9 mouse cellular contexts compared by ENCODE assay signal in the genomic region with DNA sequence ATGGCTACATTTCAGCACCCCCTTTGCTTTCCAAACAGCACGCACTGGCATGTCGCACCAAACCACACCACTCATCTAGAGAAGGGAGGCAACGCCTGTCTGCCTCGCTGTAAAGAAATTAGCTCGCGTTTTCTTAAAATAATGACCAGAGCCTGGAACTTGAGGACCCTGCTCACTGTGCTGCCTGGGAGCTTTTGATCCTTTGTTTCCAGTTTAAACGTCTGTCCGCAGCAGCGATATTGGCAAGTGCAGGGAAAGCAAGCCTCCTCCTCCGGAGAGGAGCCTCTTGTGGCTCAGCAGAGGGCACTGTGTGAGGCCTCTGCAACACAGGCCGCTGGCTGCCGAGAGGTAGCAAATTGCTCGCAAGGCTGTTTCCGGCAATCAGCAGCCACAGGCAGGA.
A peak's percentile ranks its signal among the peaks of the same experiment; 100 is the strongest.
DNase-seq lines count a peak whose midpoint lies in the region; ATAC-seq and TF ChIP-seq lines count a peak whose summit lies in the region.
"Had no signal": no experiment of that assay in that cellular context is flagged by ENCODE, and none has a peak within 500 bp of the region (broad histone marks: within the 10 kb centered on the region; RNA-seq: fewer than 3 reads in every experiment).

No protein-coding gene starts in this region.

- no peak for ATAC-seq in embryonic facial prominence, embryonic 11.5 days (replicated peaks; ENCODE audit: insufficient number of reproducible peaks, low FRiP score, low TSS enrichment, low read depth)
- peak; percentile 56; the same call in 1 of the 2 replicates for ATAC-seq in hindbrain, embryonic 16.5 days
- ATAC-seq in liver, postnatal 0 days, result no peak
- ATAC-seq: Patski had no signal

- 2% methylated on average over 14 of the region's 14 CpGs for WGBS in embryonic facial prominence, embryonic 11.5 days
- WGBS in hindbrain, embryonic 16.5 days, result 6% methylated on average over 14 of the region's 14 CpGs
- 9% methylated on average over 14 of the region's 14 CpGs for WGBS in liver, postnatal 0 days (ENCODE audit: insufficient replicate concordance)

- no peak overlapping the region for H3K27ac ChIP-seq in embryonic facial prominence, embryonic 11.5 days (replicated peaks; ENCODE audit: low read depth, low read length)
- H3K27ac ChIP-seq in hindbrain, embryonic 16.5 days (ENCODE audit: low read depth, low read length), result no peak overlapping the region
- no peak overlapping the region for H3K27ac ChIP-seq in liver, postnatal 0 days (ENCODE audit: low read depth)

- H3K9me3 ChIP-seq in embryonic facial prominence, embryonic 11.5 days (replicated peaks; ENCODE audit: control insufficient read depth, low read length), result no peaks in the 10 kb centered on the region
- no peaks in the 10 kb centered on the region for H3K9me3 ChIP-seq in hindbrain, embryonic 16.5 days (ENCODE audit: control insufficient read depth, low read length)
- H3K9me3 ChIP-seq in liver, postnatal 0 days (ENCODE audit: low read length), result no peaks in the 10 kb centered on the region

- no peak overlapping the region for H3K9ac ChIP-seq in embryonic facial prominence, embryonic 11.5 days (replicated peaks; ENCODE audit: low read length)
- no peak overlapping the region for H3K9ac ChIP-seq in hindbrain, embryonic 16.5 days (ENCODE audit: low read depth, low read length)
- no peak overlapping the region for H3K9ac ChIP-seq in liver, postnatal 0 days (replicated peaks)

- TF ChIP-seq CTCF in liver, postnatal 0 days (IDR thresholded peaks at IDR 0.05; ENCODE audit: low read depth), result peak; percentile 36; the same call in 1 of the 2 replicates

- peak; percentile 63 for DNase-seq in ES-CJ7 (ENCODE audit: low read depth, low spot score)
- peak; percentile 75 for DNase-seq in embryonic facial prominence, embryonic 11.5 days (ENCODE audit: low spot score)
- peak; percentile 23 for DNase-seq in liver, postnatal 0 days
- DNase-seq in retina, embryonic 14.5 days (ENCODE audit: low spot score), result peak; percentile 67
- DNase-seq in layer of hippocampus, postnatal 36 days, result no peak
- no peak for DNase-seq in cerebellum, adult 8-10 months
- no peak for DNase-seq in right cerebral cortex, adult 2 months (ENCODE audit: low spot score in 2 of 2)

- no peaks in the 10 kb centered on the region; the same call in 1 of the 2 replicates for H3K4me1 ChIP-seq in embryonic facial prominence, embryonic 11.5 days (ENCODE audit: control insufficient read depth, insufficient read depth, low read length)
- peaks cover 6% of the 10 kb centered on the region for H3K4me1 ChIP-seq in hindbrain, embryonic 16.5 days (ENCODE audit: control insufficient read depth, insufficient read depth, low read depth, low read length)
- H3K4me1 ChIP-seq in liver, postnatal 0 days (ENCODE audit: insufficient read depth), result no peaks in the 10 kb centered on the region

- peaks cover 2% of the 10 kb centered on the region; the same call in 1 of the 2 replicates for H3K27me3 ChIP-seq in embryonic facial prominence, embryonic 11.5 days (ENCODE audit: control insufficient read depth, insufficient read depth, low read length)
- H3K27me3 ChIP-seq in hindbrain, embryonic 16.5 days (replicated peaks; ENCODE audit: control insufficient read depth, insufficient read depth, low read length), result peaks cover 31% of the 10 kb centered on the region
- no peaks in the 10 kb centered on the region for H3K27me3 ChIP-seq in liver, postnatal 0 days (ENCODE audit: insufficient read depth, low read length)
- H3K27me3 ChIP-seq: Patski had no signal

- H3K4me3 ChIP-seq in embryonic facial prominence, embryonic 11.5 days (ENCODE audit: low read depth, low read length), result no peak overlapping the region
- no peak overlapping the region for H3K4me3 ChIP-seq in hindbrain, embryonic 16.5 days (ENCODE audit: low read length)
- H3K4me3 ChIP-seq in liver, postnatal 0 days (ENCODE audit: low read depth, low read length), result no peak overlapping the region

- TF ChIP-seq EP300 in liver, postnatal 0 days (IDR thresholded peaks at IDR 0.05; ENCODE audit: low read depth), result no peak

- H3K4me2 ChIP-seq in embryonic facial prominence, embryonic 11.5 days (ENCODE audit: low read depth, low read length), result peak overlapping the region; percentile 13; the same call in 1 of the 2 replicates
- H3K4me2 ChIP-seq in hindbrain, embryonic 16.5 days (ENCODE audit: low read length), result peak overlapping the region; percentile 33
- H3K4me2 ChIP-seq in liver, postnatal 0 days (ENCODE audit: low read depth, low read length), result no peak overlapping the region

- H3K36me3 ChIP-seq in embryonic facial prominence, embryonic 11.5 days (replicated peaks; ENCODE audit: control insufficient read depth, insufficient read depth, low read depth, low read length), result no peaks in the 10 kb centered on the region
- H3K36me3 ChIP-seq in hindbrain, embryonic 16.5 days (ENCODE audit: control insufficient read depth, insufficient read depth, low read length), result no peaks in the 10 kb centered on the region
- H3K36me3 ChIP-seq in liver, postnatal 0 days (replicated peaks; ENCODE audit: insufficient read depth, low read length), result no peaks in the 10 kb centered on the region

Comparison
In these comparisons a context has a peak if more than half of its experiments do, and no peak if none do; other contexts are left out.
1. DNase-seq: peak in ES-CJ7 (single experiment), embryonic facial prominence, embryonic 11.5 days (single experiment), liver, postnatal 0 days (single experiment) and retina, embryonic 14.5 days (single experiment); none in layer of hippocampus, postnatal 36 days (0 of 2), cerebellum, adult 8-10 months (single experiment) and right cerebral cortex, adult 2 months (0 of 2).